Mouse (Mus musculus) intestine, embryonic 16.5 days (tissue): ENCODE measurements around the gene Epha5. TPM values are rescaled to one million over a fixed set of nuclear protein-coding genes. Genes with fewer than 3 reads are reported as not detected.

Experiments used
- ATAC-seq: fragments of 200-750 bp; cut with Nextera tagmentation; 2 replicates; pipeline ENCODE4 v1.8.0; 2017; ENCODE audit warnings: moderate TSS enrichment, moderate library complexity
- H3K27ac ChIP-seq: fragments of 300-500 bp; sonication (generic); 2 replicates; pipeline ENCODE4 v1.5.1; 2014; ENCODE audit warnings: mild to moderate bottlenecking, low read length
- H3K27me3 ChIP-seq: fragments of 300-500 bp; sonication (generic); replicated peaks from 2 replicates; pipeline ENCODE4 v1.6.1; 2014; ENCODE audit warnings: low read length, control low read depth, mixed read lengths; ENCODE audit not compliant: control insufficient read depth, insufficient read depth
- H3K36me3 ChIP-seq: fragments of 300-500 bp; sonication (generic); 2 replicates; pipeline ENCODE4 v1.6.1; 2014; ENCODE audit warnings: low read length, control low read depth; ENCODE audit not compliant: control insufficient read depth, insufficient read depth
- H3K4me1 ChIP-seq: fragments of 300-500 bp; sonication (generic); 2 replicates; pipeline ENCODE4 v1.6.1; 2014; ENCODE audit warnings: low read length, control low read depth, mixed read lengths; ENCODE audit not compliant: control insufficient read depth, insufficient read depth
- H3K4me2 ChIP-seq: fragments of 300-500 bp; sonication (generic); 2 replicates; pipeline ENCODE4 v1.6.1; 2014; ENCODE audit warnings: low read depth, low read length, control low read depth
- H3K4me3 ChIP-seq: fragments of 300-500 bp; sonication (generic); 2 replicates; pipeline ENCODE4 v1.5.1; 2014; ENCODE audit warnings: mild to moderate bottlenecking, low read length
- H3K9ac ChIP-seq: fragments of 300-500 bp; sonication (generic); 2 replicates; pipeline ENCODE4 v1.6.1; 2014; ENCODE audit warnings: low read depth, low read length
- H3K9me3 ChIP-seq: fragments of 300-500 bp; sonication (generic); 2 replicates; pipeline ENCODE4 v1.6.1; 2016; ENCODE audit warnings: low read length, control low read depth; ENCODE audit not compliant: control insufficient read depth
- WGBS: fragments of 180-500 bp; shearing (Covaris S2); extraction: QIAGEN DNeasy Blood & Tissue Kit; methylation state at CpG from one replicate; pipeline ENCODE4 v1.1.7; 2014; 5-methylcytosine and 5-hydroxymethylcytosine counted together
- polyA plus RNA-seq: library from polyadenylated mRNA; unstranded; fragments of >200 nt; fragmentation: Nextera tagmentation; extraction: Ambion mirVana; gene quantifications from 2 replicates; pipeline ENCODE4 v1.2.1, GENCODE M21; 2015

Gene Epha5
- polyA plus RNA-seq, 1 experiment from 2014 or later: 0.70 TPM

DNA sequence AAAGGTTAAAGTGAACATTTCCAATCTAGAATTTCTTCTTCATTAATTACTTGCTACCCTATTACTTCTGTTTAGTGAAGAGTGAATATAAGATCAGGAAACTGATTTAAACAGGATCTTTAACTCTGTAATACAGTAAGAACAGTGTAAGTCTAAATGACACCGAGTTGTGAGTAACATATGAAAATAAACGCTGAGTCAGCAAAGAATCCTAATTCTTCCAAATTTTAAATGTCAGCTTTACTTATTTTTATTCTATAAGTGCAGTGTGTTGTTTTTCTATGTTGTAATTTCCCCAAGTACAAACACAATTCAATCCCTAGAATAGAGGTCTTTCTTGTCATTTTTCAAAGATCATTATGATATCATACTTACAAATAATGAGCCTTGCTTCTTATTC lies 363.3 kb downstream of the Epha5 start:
- no peak for ATAC-seq
- no peaks in the 10 kb centered on the region for H3K9me3 ChIP-seq
- no peaks in the 10 kb centered on the region for H3K27me3 ChIP-seq
- H3K27ac ChIP-seq: no peak overlapping the region
- H3K36me3 ChIP-seq: no peaks in the 10 kb centered on the region
- no peak overlapping the region for H3K4me3 ChIP-seq
- 76% methylated on average over 2 of the region's 2 CpGs for WGBS
- H3K9ac ChIP-seq: no peak overlapping the region
- H3K4me2 ChIP-seq: no peak overlapping the region
- no peaks in the 10 kb centered on the region for H3K4me1 ChIP-seq

DNA sequence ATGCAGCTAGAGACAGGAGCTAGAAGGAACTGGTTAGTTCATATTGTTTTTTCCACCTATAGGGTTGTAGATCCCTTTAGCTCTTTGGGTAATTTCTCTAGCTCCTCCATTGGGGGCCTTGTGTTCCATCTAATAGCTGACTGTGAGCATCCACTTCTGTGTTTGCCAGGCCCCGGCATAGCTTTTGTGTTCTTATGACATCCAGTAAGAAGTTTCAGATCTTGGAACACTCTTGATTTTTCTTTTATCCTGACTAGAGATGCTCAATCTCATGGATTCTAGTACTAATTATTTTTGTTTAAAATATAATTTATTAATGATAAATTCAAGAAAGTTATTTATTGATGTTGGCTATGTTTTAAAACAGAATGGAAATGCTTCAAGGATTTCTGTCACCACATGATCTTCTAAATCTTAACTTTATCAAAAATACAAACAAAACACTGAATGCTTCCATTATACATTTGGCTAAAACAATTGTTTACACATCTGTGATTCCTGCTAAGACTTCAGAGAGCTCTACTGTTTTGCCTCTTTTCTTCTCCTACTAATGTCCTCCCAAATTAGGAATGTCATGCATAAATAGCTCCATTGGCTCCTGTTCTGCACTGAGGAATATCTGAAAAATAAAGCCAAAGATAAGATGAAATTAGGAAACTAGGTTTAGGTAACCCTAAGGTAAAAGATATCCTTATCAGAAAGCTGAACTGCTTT lies 379.8 kb downstream of the Epha5 start:
- H3K27me3 ChIP-seq: no peaks in the 10 kb centered on the region
- no peak overlapping the region for H3K9ac ChIP-seq
- H3K4me2 ChIP-seq: no peak overlapping the region
- H3K4me3 ChIP-seq: no peak overlapping the region
- H3K36me3 ChIP-seq: no peaks in the 10 kb centered on the region
- WGBS: 94% methylated on average over 1 of the region's 1 CpGs
- ATAC-seq: no peak
- no peak overlapping the region for H3K27ac ChIP-seq
- no peaks in the 10 kb centered on the region for H3K9me3 ChIP-seq
- H3K4me1 ChIP-seq: no peaks in the 10 kb centered on the region
